ENCODE assay signal across 9 mouse cellular contexts in the genomic region with DNA sequence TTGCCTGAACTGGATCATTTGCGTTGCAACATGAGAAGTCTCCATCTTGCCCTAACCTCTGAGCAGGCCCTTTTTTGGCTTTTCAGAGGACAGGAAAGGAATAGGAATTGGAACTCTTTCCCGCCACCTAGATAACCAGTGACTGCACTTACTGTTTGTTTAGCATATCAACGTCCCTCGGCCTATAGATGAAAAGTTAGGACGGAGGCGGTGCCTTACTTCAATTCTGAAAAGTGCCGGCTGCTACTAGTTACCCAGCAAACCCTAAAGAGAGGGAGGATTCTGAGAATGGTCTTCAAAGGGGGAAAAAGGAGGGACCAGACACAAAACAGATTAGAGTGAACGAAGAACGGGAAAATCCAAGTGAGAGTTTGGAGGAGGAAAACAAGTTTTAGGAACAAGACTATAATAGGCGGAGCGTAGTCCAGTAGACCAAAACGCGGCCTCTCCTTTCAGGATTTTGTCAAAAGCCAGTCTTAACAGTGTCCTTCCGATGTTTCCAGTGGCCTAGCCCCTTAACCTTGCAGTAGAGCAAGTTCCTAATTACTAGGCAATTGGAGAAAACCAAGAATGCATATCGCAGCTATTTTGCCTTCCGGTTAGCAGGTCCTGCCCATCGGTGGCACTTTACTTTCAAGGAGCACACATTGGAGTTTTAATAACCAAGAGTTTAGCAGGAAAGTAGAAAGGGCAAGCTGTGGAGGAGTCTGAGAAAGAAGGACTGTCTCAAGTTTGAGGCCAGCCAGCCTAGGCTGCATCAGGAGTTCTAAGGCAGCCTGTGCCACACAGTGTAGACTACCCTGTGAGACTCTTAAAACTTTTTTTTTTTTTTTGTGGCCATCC. TPM values are rescaled to one million over a fixed set of nuclear protein-coding genes. Genes with fewer than 3 reads are reported as not detected.
DNase-seq lines count a peak whose midpoint lies in the region; ATAC-seq and TF ChIP-seq lines count a peak whose summit lies in the region.
"Had no signal": no experiment of that assay in that cellular context is flagged by ENCODE, and none has a peak within 500 bp of the region (broad histone marks: within the 10 kb centered on the region; RNA-seq: fewer than 3 reads in every experiment).

No protein-coding gene starts in this region.

- H3K27ac ChIP-seq in embryonic facial prominence, embryonic 15.5 days (replicated peaks) = peak overlapping the region; percentile 98
- peak overlapping the region; percentile 92 for H3K27ac ChIP-seq in intestine, embryonic 16.5 days (ENCODE audit: low read length)
- H3K27ac ChIP-seq in olfactory bulb, adult 2 months (ENCODE audit: insufficient read depth, low read depth, low read length) = no peak overlapping the region
- H3K27ac ChIP-seq: macrophage had no signal

- no peak for ATAC-seq in embryonic facial prominence, embryonic 15.5 days (ENCODE audit: insufficient number of reproducible peaks, low FRiP score, low TSS enrichment, low read depth)
- peak; percentile 10 for ATAC-seq in intestine, embryonic 16.5 days

- TF ChIP-seq CTCF in lung, adult 2 months (IDR thresholded peaks at IDR 0.05; ENCODE audit: insufficient read depth, low read length) = no peak
- TF ChIP-seq CTCF in olfactory bulb, adult 2 months (IDR thresholded peaks at IDR 0.05; ENCODE audit: insufficient read depth, low read depth, low read length) = no peak

- no peak for DNase-seq in lung, adult 2 months
- no peak for DNase-seq in lung, adult 18-20 months
- no peak for DNase-seq in thymus, postnatal 0 days (ENCODE audit: low spot score)
- no peak for DNase-seq in left cerebral cortex, adult 9 months (ENCODE audit: low spot score in 2 of 2)
- no peak for DNase-seq in kidney, postnatal 14 days

- H3K4me3 ChIP-seq in lung, adult 2 months (replicated peaks; ENCODE audit: extremely low read depth, low read depth, low read length) = peak overlapping the region; percentile 30
- peak overlapping the region; percentile 91 for H3K4me3 ChIP-seq in embryonic facial prominence, embryonic 15.5 days (replicated peaks)
- peak overlapping the region; percentile 88 for H3K4me3 ChIP-seq in intestine, embryonic 16.5 days (ENCODE audit: low read length)
- H3K4me3 ChIP-seq in olfactory bulb, adult 2 months (ENCODE audit: insufficient read depth, low read depth, low read length) = peak overlapping the region; percentile 83

- peaks cover 4% of the 10 kb centered on the region; the same call in 1 of the 2 replicates for H3K4me1 ChIP-seq in lung, adult 2 months (ENCODE audit: control insufficient read depth, insufficient read depth, low read length)
- H3K4me1 ChIP-seq in embryonic facial prominence, embryonic 15.5 days = peaks cover 28% of the 10 kb centered on the region
- H3K4me1 ChIP-seq in intestine, embryonic 16.5 days (ENCODE audit: control insufficient read depth, insufficient read depth, low read length) = peaks cover 32% of the 10 kb centered on the region
- H3K4me1 ChIP-seq in olfactory bulb, adult 2 months (ENCODE audit: control insufficient read depth, insufficient read depth, low read length) = 0 out of 2 replicates have a peak, but pooled peaks cover 1% of the 10 kb centered on the region

- H3K9me3 ChIP-seq in embryonic facial prominence, embryonic 15.5 days (replicated peaks) = no peaks in the 10 kb centered on the region
- H3K9me3 ChIP-seq in intestine, embryonic 16.5 days (ENCODE audit: control insufficient read depth, low read length) = no peaks in the 10 kb centered on the region

- WGBS in lung, adult 2 months = 54% methylated on average over 17 of the region's 17 CpGs
- 24% methylated on average over 17 of the region's 17 CpGs for WGBS in embryonic facial prominence, embryonic 15.5 days
- WGBS in intestine, embryonic 16.5 days = 26% methylated on average over 17 of the region's 17 CpGs
- 51% methylated on average over 17 of the region's 17 CpGs for WGBS in olfactory bulb, adult 2 months

- peak overlapping the region; percentile 66 for H3K4me2 ChIP-seq in embryonic facial prominence, embryonic 15.5 days (replicated peaks)
- H3K4me2 ChIP-seq in intestine, embryonic 16.5 days (ENCODE audit: low read depth, low read length) = peak overlapping the region; percentile 84

- no peak for TF ChIP-seq POLR2A in lung, adult 2 months (IDR thresholded peaks at IDR 0.05; ENCODE audit: borderline replicate concordance, extremely low read depth, low read depth, low read length)
- TF ChIP-seq POLR2A in olfactory bulb, adult 2 months (IDR thresholded peaks at IDR 0.05; ENCODE audit: insufficient read depth, low read depth, low read length) = no peak

- 0 out of 2 replicates have a peak overlapping the region, but pooled peaks have one; percentile 83 for H3K9ac ChIP-seq in embryonic facial prominence, embryonic 15.5 days
- H3K9ac ChIP-seq in intestine, embryonic 16.5 days (ENCODE audit: low read depth, low read length) = peak overlapping the region; percentile 75; the same call in 1 of the 2 replicates

- H3K36me3 ChIP-seq in embryonic facial prominence, embryonic 15.5 days = no peaks in the 10 kb centered on the region
- H3K36me3 ChIP-seq in intestine, embryonic 16.5 days (ENCODE audit: control insufficient read depth, insufficient read depth, low read length) = no peaks in the 10 kb centered on the region

- H3K27me3 ChIP-seq in embryonic facial prominence, embryonic 15.5 days = no peaks in the 10 kb centered on the region
- no peaks in the 10 kb centered on the region for H3K27me3 ChIP-seq in intestine, embryonic 16.5 days (replicated peaks; ENCODE audit: control insufficient read depth, insufficient read depth, low read length)

RNA-seq across cellular contexts. Expression of a gene that starts 0.9 kb away (rescaled TPM):
- 33.6 and 47.2 TPM in 2 replicates for polyA plus RNA-seq in lung, adult 2 months (2012; rRNA removed)
- polyA plus RNA-seq in embryonic facial prominence, embryonic 15.5 days (2015; fragmentation: Nextera tagmentation; extraction: Ambion mirVana) = 138 and 147 TPM in 2 replicates
- 103 and 110 TPM in 2 replicates for polyA plus RNA-seq in intestine, embryonic 16.5 days (2015; fragmentation: Nextera tagmentation; extraction: Ambion mirVana)
- not detected in 2 replicates for polyA plus RNA-seq in olfactory bulb, adult 2 months (2012; ENCODE audit: insufficient read depth, insufficient read length, low replicate concordance, missing spikeins)
- 17.4 and 17.8 TPM in 2 replicates for polyA plus RNA-seq in thymus, postnatal 0 days (2015; fragmentation: Nextera tagmentation; extraction: Ambion mirVana)

Comparison
In these comparisons a context has a peak if more than half of its experiments do, and no peak if none do; other contexts are left out.
1. H3K4me3 ChIP-seq: peak in every context shown above with its lines; median percentile 91 in embryonic facial prominence, embryonic 15.5 days; 88 in intestine, embryonic 16.5 days; 83 in olfactory bulb, adult 2 months; 30 in lung, adult 2 months.
2. RNA of a gene that starts 0.9 kb away (polyA plus RNA-seq): 138 to 147 TPM in embryonic facial prominence, embryonic 15.5 days, 103 to 110 TPM in intestine, embryonic 16.5 days, 33.6 to 47.2 TPM in lung, adult 2 months and 17.4 to 17.8 TPM in thymus, postnatal 0 days; not detected in olfactory bulb, adult 2 months; every median in the first group is over 10 times any median in the second.